Mouse (Mus musculus) left cerebral cortex, adult 8-10 months (tissue): ENCODE measurements around the gene Dlg4. TPM values are rescaled to one million over a fixed set of nuclear protein-coding genes. Genes with fewer than 3 reads are reported as not detected.
"Not testable (repeated sequence)": the region's sequence is repeated elsewhere in the genome, so short reads cannot be mapped to it uniquely, and the experiment has no call there.

ENCODE experiments used
- DNase-seq, 2 experiments: peaks; one replicate each; pipeline ENCODE4 v3.0.0; 2022; ENCODE audit warnings: low spot score in 2 of 2
- total RNA-seq, 4 experiments: library from RNA; stranded (reverse); gene quantifications; 2 replicates each; pipeline ENCODE4 v1.2.4; 2022

The Dlg4 gene
- total RNA-seq, 4 experiments from 2014 or later, result 721 to 849 (median 797) TPM

DNA sequence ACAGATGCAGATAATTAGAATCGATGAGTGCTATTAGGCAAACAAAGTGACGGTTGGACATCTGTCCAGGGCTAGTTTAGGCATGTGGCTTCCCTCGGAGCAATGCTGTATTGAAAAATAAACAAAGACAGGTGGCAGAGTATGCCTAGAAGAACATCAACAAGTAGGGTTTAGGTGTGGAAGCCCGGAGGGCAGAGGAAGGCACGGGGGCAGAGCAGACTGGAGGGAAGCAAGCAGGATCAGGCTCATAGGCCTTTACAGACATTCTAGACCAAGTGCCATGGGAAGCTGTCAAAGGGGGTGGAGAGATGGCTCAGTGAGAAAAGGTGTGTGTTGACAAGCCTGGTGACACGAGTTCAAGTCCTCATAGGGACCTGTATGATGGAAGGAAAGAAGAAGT, 32.6 kb downstream of the Dlg4 start:
- DNase-seq, result no peak

DNA sequence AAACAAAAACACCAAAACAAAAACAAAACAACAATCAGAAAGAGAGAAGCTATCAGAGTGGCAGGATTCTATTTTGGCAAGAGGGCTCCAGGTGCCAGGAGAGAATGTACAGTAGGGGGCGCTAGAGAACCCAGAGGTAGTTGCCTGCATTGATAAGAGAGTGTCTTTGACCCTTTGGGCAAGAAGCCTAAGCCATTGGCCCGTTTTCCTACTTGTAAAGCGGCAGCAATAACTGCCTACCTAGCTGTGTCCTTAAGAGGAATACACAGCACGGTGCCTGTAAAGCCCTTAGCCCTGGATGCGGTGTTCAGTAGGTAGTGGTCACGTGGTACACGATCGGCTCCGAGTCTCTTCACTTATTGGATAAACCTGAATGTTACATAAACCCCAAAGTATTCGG, 33.1 kb downstream of the Dlg4 start:
- DNase-seq, result no peak

DNA sequence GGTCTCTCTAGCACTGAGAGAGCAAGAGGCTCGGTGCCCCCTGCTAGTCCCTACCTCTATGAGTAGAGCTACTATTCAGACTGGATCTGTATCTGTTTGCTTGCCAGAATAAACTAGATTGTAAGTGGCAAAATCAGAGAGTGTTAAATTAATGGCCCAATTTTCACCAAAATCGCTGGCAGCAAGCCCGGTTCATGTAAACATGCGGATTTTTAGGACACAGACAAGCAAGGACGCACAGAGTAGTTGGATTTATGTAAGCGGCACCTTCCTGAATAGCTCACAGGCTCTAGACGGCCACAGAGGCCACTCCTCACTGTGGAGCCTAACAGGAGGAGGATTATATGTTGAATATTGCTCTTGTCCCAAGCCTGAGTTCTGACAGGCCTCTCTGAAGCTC, 36.4 kb downstream of the Dlg4 start:
- no peak for DNase-seq

DNA sequence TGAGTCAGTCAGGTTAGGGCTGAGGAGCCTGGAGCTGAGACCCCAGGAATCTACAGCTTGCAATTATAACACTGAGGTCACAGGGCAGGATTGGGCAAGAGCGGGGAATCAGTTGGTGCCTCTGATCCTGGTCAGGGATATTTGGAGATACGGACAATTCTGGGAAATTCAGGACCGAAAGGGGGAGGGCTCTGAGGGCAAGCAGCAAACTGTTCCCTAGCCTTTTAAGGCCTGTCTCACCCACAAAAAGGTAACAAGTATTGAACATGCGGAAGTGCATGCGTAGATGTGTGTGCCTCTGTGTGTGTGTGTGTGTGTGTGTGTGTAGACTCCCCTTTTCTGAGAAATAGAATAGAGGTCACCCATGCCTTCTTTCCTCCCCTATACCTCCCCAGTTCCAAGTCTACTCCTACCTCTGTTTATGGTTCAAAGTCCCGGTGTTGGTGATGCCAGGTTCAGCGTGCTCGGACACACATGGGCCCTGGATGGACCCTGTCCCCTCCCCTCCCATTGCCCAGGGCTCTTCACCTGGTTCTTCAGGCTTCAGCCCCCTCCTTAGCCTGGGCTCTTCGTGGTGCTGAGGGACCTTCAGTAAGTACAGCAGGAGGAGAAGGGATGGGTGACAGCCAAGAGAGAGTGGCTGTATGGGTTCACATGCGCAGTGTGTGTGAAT, 37.3 kb downstream of the Dlg4 start, which contains the start of gene Asgr1:
Asgr1 (plus strand) TSS at position 188 of the 673 bp plus-strand sequence.
- no peak for DNase-seq

DNA sequence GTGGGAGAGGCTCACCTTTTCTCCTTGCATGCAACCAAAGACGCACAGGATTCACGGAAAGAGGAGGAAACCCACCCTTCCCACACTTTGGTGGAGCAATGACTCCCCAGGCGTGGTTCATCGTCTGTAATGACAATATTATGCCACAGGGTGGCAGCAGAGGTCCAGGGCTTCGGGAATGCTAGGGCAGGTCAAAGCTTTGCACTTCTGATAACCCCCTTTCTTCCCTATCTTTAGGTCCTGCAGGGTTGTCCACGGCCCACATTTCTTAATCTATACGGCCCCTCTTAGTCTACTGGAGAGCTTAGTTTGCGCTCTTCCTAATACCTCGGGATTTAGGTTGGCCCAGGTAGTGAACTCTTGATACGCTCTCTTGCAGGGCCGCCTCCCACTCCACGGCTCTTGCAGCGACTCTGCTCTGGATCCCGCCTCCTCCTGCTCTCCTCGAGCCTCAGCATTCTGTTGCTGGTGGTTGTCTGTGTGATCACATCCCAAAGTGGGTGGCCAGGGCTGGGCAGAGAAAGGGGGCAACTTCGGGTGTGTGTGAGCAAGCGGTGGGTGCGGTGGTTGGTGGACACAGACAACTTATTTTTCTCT, 39.0 kb downstream of the Dlg4 start:
- DNase-seq, result peak in 1 of 2 experiments; percentile 54

DNA sequence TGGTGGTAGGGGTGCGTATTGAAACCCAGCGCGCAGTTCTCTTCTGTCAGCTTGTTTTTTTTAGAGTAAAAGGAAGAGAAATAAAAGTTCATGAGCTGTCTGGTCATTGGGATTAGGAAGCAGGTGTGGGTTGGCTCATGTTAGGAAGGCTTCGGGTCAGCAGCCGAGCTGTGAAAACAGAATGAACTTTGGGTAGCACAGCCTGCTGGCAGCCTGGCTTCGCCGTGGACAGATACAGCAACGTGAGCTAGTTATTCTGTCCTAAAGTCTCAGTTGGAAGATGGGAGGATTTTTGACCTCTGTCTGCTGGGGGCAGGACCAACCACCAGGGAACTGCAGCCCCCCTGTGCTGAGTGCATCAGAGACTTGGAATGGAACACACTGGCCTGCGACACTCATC, 41.1 kb downstream of the Dlg4 start:
- no peak for DNase-seq

DNA sequence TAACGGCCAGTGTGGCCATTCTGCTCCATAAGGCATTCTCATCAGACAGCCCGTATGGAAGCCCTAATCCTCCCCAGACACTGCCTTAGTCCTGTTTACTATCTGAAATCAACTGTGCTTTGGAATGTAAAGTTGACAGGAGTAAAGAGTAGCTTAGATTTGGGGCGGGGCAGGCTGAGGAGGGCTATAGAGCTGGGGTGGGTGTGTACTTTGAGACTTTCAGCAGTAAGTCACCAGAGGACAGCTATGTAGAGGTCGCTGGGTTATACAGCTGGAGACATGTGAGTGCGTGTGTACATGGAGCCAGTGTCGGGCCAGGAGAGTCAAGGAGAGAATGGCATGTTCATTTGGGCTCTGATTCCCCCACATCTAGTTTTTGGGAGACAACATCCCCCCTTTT, 43.2 kb downstream of the Dlg4 start:
- DNase-seq, result no peak

DNA sequence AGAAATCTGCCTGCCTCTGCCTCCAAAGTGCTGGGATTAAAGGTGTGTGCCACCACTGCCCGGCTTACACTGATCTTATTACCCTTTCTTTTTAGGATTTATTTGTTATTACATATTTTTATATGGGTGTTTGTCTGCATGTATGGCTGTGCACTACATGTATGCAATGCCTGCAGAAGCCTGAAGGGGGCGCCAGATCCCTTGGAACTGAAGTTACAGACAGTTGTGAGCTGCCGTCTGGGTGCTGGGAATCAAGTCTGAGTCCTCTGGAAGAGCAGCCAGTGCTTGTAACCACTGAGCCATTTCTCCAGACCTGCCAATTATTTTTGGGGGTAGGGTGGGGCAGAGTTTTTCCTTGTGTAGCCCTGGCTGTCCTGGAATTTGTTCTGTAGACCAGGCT, 46.3 kb downstream of the Dlg4 start:
- no peak for DNase-seq

DNA sequence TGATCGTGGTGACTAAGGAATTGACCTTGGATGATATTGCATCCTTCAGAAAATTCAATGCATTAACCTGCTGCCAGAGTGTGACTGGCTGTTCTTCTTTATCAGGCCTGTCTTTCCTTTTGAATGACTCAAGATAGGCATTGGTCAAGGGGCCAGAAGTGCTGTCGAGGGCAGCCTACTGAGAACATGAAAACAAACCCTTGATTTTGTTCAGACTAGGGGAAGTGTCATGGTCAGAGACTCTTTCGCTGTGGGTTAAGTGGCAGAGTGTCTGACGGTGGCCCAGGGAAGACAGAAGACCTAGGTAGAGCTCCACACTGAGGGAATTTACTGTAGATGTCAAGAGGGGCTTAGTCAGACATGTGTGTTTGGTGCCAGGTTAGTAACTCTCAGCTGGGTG, 50.0 kb downstream of the Dlg4 start:
- DNase-seq, result no peak

DNA sequence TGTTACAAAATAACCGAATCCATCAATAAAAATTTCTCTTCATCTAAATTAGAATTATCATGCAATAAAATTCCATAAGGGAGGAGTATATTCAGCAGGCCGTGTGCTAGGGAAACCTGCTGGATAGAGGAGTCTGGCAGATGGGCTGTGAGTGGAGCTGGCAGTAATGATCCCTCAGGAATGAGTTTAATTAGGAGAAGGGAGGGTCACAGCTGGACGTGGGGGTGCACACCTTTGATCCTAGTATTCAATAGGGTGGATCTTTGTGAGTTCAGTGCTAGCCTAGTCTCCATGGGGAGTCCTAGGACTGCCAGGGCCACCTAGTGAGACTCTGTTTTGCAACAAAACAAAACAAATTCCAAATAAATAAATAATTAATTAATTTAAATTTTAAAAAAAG, 51.5 kb downstream of the Dlg4 start:
- no peak for DNase-seq

DNA sequence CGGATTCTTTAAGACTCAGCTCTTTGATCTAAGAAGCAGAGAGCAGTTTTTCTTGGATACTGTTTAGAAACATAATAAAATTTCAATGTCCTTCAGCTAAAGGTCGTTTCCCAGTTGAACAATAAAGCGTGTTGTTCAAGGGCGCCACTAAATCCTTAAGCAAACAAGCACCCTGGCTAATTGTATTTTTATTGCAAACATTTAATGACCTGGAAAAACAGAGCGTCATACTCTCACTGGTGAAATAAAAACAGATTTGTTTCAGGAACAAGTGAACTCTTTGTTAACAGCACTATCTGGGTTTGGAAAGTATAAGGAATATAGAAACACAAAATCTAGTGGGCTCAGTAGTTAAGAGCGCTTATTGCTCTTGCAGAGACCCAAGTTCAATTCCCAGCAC, 53.3 kb downstream of the Dlg4 start:
- no peak for DNase-seq

DNA sequence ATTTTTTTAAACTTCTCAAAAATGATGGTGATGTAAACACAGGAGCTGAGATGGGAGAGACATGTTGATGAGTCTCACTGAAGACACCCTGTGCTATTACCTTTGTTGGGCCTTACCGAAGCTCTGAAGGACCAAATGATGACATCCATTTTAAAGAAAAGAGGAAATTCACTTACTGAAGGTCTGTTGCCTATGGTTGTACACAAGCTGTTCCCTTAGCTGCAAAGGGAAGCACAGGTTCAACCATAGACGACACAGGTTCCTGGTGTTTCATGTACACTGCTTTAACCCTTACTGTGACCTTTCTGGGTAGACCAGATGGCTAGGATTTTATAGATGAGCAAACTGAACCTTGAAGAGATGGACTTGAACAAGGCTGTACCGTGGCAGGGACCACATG, 53.9 kb downstream of the Dlg4 start:
- DNase-seq, result not testable (repeated sequence)

DNA sequence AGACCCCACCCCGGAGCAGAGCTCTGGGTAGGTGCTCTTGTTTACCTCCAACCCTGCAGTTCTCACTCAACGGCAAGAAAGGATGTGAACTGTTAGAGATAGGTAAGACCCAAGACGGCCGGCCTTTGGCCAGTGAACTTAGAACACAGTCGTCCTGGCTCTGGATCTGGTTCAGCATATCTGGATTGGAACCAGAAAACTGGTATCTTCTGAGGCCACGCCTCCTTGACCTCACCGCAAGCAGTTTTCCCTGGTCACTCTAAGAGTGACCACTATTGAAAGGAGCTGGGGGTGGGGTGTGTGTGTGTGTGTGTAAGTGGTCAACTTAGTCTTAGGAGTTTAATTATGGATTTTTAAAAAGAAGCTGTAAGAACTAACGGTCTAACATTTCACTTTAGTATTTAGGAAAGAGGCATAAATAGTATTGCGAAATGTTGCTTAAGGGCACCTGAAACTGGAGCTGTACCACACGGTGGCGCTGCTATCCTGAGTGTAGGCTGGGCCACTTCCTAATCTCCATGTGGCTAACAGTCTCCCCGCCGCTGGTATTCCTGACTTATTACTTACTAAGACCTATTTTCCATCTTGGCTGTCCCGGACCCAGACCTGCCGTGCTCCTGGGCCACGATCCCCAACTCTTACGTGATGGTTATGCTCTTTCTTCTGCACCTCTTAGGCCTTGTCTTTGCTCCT, 57.8 kb downstream of the Dlg4 start:
- peak in 1 of 2 experiments; percentile 60 for DNase-seq

DNA sequence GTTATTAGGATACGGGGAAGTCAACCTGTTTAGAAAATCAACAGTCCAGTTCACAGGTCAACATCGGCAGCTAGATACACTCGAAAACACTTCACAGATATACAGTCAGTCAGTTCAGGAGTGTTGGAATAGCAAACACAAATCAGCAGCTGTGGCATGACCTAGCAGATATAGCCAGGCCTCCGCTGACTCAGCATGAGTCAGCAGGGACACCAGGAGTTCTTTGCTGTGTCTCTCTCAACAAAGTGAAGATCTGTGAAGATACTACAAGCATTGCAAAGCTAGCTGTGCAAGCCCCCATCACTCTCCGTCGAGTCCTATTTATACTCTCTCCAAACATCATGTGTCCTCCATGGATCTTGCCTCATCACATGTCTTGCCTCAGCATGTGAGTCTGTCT, 58.8 kb downstream of the Dlg4 start:
- DNase-seq, result no peak

DNA sequence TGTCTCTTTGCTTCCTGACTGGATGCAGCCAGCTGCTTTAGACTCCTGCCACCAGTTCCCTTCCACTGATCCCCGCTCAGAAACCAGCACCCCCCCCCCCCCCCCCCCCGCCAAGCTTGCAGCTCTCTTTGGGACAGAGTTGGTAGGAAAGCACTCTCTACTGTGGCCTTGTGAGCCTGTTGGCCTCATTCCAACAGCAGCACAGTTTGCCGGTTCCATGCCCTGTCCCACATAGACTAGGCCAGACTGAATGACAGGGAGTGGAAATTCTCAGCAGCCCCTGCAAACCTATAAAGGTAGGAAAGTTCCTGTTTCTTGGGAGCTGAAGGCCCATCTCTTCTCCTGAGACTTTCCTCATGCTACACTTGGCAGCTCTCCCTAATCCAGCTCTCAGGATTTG, 60.7 kb downstream of the Dlg4 start:
- no peak for DNase-seq

DNA sequence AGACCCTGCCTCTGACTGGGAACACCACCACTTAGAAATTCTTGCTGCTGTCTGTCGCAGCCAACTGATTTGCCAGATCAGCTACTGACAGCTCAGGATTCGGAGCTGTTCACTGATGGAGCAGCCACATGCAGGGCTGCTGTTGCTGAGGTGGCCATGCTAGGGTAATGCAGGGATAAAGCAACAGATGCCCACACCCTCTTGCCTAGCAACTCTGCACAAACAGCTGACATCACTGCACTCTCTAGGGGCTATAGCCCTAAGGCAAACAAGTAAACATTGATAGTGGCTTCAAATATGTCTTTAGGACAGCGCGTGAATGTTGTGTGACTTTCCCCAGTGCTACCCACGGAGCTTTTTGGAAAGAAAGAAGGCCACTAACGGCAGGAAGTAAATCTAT, 62.4 kb downstream of the Dlg4 start:
- DNase-seq, result no peak

DNA sequence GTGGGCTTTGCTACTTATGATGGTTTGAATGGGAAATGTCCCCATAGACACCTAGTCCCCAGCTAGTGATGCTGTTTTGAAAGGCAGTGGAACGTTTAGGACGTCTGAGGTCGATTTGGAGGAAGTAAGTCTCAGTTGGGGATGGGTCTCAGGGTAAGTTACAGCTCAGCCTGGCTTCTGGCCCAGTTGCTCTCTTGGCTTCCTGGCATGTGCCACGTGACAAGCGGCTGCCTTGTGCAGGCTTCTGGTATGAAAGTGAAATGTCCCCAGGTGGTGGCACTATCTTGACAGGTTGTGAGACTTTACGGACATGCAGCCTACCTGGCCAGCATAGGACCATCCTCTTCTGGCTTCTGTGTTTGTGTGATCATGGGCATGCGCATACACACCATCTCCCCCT, 63.2 kb downstream of the Dlg4 start:
- DNase-seq, result no peak

DNA sequence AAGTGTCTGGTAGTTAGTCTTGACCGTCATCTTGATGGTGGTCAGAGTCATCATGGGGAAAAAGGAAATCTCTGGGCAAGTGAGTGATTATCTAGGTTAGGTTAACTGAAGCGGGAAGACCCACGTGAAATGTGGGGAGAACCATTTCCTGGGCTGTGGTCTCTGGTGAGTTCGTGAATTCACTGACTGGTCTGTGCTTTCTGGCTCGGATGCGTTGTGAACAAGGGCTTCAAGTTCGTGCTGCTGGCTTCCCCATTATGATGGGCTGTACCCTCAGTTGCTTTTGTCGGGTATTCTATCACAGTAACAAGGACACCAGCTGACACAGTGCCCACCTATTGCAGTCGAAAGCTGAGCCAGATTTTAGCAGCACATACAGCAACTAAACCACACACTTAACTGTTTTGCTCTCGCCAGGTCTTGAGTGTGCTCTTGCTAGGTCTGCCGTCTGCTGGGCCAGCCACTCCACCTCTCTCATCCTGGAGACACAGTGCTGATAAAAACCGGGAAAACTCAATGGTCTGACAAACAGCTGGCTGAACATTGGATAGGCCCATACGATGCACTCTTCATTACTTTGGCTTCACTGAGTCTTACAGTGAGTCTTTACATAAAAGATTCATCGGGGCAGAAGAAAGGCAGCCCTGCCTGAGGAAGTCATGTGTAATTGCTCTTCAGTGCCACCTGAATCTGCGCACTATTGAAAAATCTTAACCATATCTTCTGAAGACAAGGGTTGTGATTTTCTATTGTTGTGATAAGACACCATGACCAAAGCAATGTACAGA, 64.3 kb downstream of the Dlg4 start:
- no peak for DNase-seq

DNA sequence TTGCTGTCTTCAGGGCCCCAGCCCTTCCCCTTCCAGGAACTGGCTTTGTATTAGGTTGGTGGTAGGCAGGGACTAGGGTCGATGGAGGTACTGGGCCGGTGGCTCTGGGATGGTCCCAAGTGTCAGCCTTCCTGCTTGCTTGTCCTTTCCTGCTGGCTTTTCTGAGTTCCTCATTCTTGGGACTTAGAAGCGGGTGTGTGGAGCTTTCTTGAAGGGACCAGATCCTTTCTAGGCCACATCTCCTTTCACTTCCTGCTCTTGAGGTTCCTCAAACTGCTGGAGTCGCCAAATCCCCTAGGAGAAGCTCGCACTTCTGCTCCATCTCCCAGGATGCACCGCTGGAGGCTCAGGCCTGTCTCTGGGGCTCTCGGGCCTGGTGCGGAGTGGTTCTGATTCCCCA, 67.8 kb downstream of the Dlg4 start:
- DNase-seq, result no peak

DNA sequence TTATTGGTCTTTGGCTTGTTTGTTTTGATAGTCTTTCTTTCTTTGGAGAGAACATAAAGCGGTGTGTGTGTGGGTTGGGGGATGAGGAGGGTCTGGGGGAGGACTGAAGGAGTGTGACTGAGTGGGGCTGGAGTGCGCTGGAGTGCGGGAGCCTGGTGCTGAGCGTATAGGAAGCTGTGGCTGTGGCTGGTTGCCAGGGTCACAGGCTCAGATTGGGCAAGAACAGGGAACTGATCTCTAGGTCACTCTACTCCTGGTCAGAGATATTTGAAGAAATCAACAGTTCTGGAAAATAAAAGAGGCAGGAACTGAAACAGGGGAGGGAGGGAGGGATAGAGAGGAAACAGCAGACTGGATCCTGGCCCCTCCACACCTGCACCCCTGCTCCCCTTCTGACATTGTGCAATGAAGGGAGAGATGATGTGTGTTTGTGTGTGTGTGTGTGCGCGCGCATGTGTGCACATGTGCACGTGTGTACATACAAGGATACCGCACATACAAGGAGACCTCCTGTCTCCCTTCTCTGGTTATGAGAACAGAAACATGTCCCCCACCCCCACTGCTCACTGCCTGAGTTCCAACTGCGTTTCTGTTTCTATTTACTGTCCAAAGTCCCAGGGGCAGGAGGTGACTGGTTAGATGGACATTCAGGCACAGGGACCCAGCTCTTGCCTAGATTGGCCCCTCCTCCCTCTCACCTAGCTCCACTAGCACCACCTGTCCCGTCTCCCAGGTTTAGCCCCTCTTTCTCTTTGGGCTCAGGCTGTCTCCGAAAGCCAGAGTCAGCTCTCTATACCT, 75.4 kb downstream of the Dlg4 start, which contains the start of gene Asgr2:
Asgr2 (plus strand) TSS at position 659 of the 798 bp plus-strand sequence.
- DNase-seq, result no peak
